Mouse (Mus musculus) CH12.LX (cell line): ENCODE measurements at regions not wholly inside any gene's neighbourhood (a gene's known extent, or its start where the extent isn't known, plus 50 kb on each side); places are given as distances from the start of the nearest gene placed in this dataset.

ENCODE experiments used
- BHLHE40 ChIP-seq: IDR thresholded peaks from 2 replicates; pipeline ENCODE4 v1.6.1; 2011; ENCODE audit warnings: mild to moderate bottlenecking, low read depth, low read length, improper control_type of control experiment
- CTCF ChIP-seq, 2 experiments: IDR thresholded peaks in 1 of 2; conservative IDR thresholded peaks in 1 of 2; 2 replicates each; pipeline ENCODE4 v1.5.1; 2011 to 2012; ENCODE audit warnings: low read depth in 2 of 2, low read length in 2 of 2, improper control_type of control experiment in 1 of 2, inconsistent platforms in 1 of 2, mild to moderate bottlenecking in 1 of 2, moderate library complexity in 1 of 2
- E2F4 ChIP-seq: IDR thresholded peaks from 2 replicates; pipeline ENCODE4 v1.6.1; 2011; ENCODE audit warnings: low read depth, low read length, improper control_type of control experiment; ENCODE audit not compliant: insufficient replicate concordance
- ELF1 ChIP-seq: IDR thresholded peaks from 2 replicates; pipeline ENCODE4 v1.6.1; 2014; ENCODE audit warnings: low read depth, mild to moderate bottlenecking, inconsistent platforms, low read length, improper control_type of control experiment
- EP300 ChIP-seq: IDR thresholded peaks from 2 replicates; pipeline ENCODE4 v1.6.1; 2011; ENCODE audit warnings: low read length, improper control_type of control experiment
- NRF1 ChIP-seq: IDR thresholded peaks from 2 replicates; pipeline ENCODE4 v1.6.1; 2014; ENCODE audit warnings: low read depth, mild to moderate bottlenecking, inconsistent platforms, low read length, improper control_type of control experiment, moderate library complexity
- PAX5 ChIP-seq: IDR thresholded peaks from 2 replicates; pipeline ENCODE4 v1.6.1; 2012; ENCODE audit warnings: low read length, inconsistent platforms, mixed read lengths
- POLR2A ChIP-seq: IDR thresholded peaks from 2 replicates; pipeline ENCODE4 v1.6.1; 2011; ENCODE audit warnings: low read depth, mild to moderate bottlenecking, improper control_type of control experiment, low read length
- TBP ChIP-seq: conservative IDR thresholded peaks from 2 replicates; pipeline ENCODE4 v1.6.1; 2011; ENCODE audit warnings: low read depth, low read length, improper control_type of control experiment
- TCF12 ChIP-seq: IDR thresholded peaks from 2 replicates; pipeline ENCODE4 v1.6.1; 2014; ENCODE audit warnings: low read depth, mild to moderate bottlenecking, inconsistent platforms, low read length, improper control_type of control experiment
- UBTF ChIP-seq: IDR thresholded peaks from 2 replicates; pipeline ENCODE4 v1.6.1; 2012; ENCODE audit warnings: low read depth, mild to moderate bottlenecking, inconsistent platforms, low read length, improper control_type of control experiment, moderate library complexity
- ZC3H11A ChIP-seq: IDR thresholded peaks from 2 replicates; pipeline ENCODE4 v1.6.1; 2012; ENCODE audit warnings: low read depth, mild to moderate bottlenecking, inconsistent platforms, low read length, improper control_type of control experiment
- ZMIZ1 ChIP-seq: IDR thresholded peaks from 2 replicates; pipeline ENCODE4 v1.6.1; 2012; ENCODE audit warnings: low read depth, mild to moderate bottlenecking, inconsistent platforms, low read length, improper control_type of control experiment
- ZNF384 ChIP-seq: IDR thresholded peaks from 2 replicates; pipeline ENCODE4 v1.6.1; 2012; ENCODE audit warnings: low read depth, low read length, improper control_type of control experiment, inconsistent platforms

- TF ChIP-seq ZC3H11A (no peak), ZNF384 (no peak), BHLHE40 (no peak), EP300 (no peak), UBTF (no peak), ZMIZ1 (no peak), CTCF (conservative IDR thresholded peaks at IDR 0.05 in 1 of 2, IDR thresholded peaks at IDR 0.05 in 1 of 2; ENCODE audit: low read depth in 2 of 2, low read length in 2 of 2) (peak; percentile 69 to 88), POLR2A (no peak), NRF1 (no peak), TBP (no peak), ELF1 (no peak), TCF12 (no peak), E2F4 (no peak), PAX5 (no peak)
Observed at GRCm38 (mm10) chr6:6289806-6290205, 72.8 kb upstream of the Slc25a13 start.
